In genomic region chr16:89528380-89528779, GRCm38 (mm10) we compare ENCODE assay signal across 26 mouse cellular contexts. TPM values are rescaled to one million over a fixed set of nuclear protein-coding genes. Genes with fewer than 3 reads are reported as not detected.
DNase-seq lines count a peak whose midpoint lies in the region; ATAC-seq lines count a peak whose summit lies in the region.
"Had no signal": no experiment of that assay in that cellular context is flagged by ENCODE, and none has a peak within 500 bp of the region (broad histone marks: within the 10 kb centered on the region; RNA-seq: fewer than 3 reads in every experiment).

No protein-coding gene starts in this region.

- no peaks in the 10 kb centered on the region for H3K36me3 ChIP-seq in forebrain, embryonic 10.5 days (replicated peaks)
- no peaks in the 10 kb centered on the region for H3K36me3 ChIP-seq in forebrain, embryonic 15.5 days
- H3K36me3 ChIP-seq in forebrain, embryonic 12.5 days (replicated peaks): no peaks in the 10 kb centered on the region
- H3K36me3 ChIP-seq in hindbrain, embryonic 14.5 days (replicated peaks; ENCODE audit: control insufficient read depth, insufficient read depth): no peaks in the 10 kb centered on the region
- no peaks in the 10 kb centered on the region for H3K36me3 ChIP-seq in midbrain, embryonic 15.5 days (replicated peaks)
- H3K36me3 ChIP-seq: G1E; heart, embryonic 15.5 days; limb, embryonic 12.5 days; liver, embryonic 13.5 days had no signal

- H3K9ac ChIP-seq in forebrain, embryonic 15.5 days (replicated peaks): no peak overlapping the region
- H3K9ac ChIP-seq in forebrain, embryonic 12.5 days: no peak overlapping the region
- H3K9ac ChIP-seq in hindbrain, embryonic 14.5 days: no peak overlapping the region
- no peak overlapping the region for H3K9ac ChIP-seq in midbrain, embryonic 15.5 days
- H3K9ac ChIP-seq: heart, embryonic 15.5 days; limb, embryonic 12.5 days; liver, embryonic 13.5 days had no signal

- peaks cover 37% of the 10 kb centered on the region for H3K4me1 ChIP-seq in forebrain, embryonic 10.5 days
- H3K4me1 ChIP-seq in forebrain, embryonic 15.5 days: peaks cover 31% of the 10 kb centered on the region
- peaks cover 36% of the 10 kb centered on the region for H3K4me1 ChIP-seq in forebrain, embryonic 12.5 days
- H3K4me1 ChIP-seq in hindbrain, embryonic 14.5 days (replicated peaks; ENCODE audit: control insufficient read depth, insufficient read depth, low read length): peaks cover 26% of the 10 kb centered on the region
- peaks cover 29% of the 10 kb centered on the region for H3K4me1 ChIP-seq in midbrain, embryonic 15.5 days
- H3K4me1 ChIP-seq: heart, embryonic 15.5 days; limb, embryonic 12.5 days; liver, embryonic 13.5 days had no signal

- no peak overlapping the region for H3K4me3 ChIP-seq in forebrain, embryonic 10.5 days
- H3K4me3 ChIP-seq in forebrain, embryonic 15.5 days: no peak overlapping the region
- no peak overlapping the region for H3K4me3 ChIP-seq in forebrain, embryonic 12.5 days (replicated peaks)
- H3K4me3 ChIP-seq in hindbrain, embryonic 14.5 days (replicated peaks; ENCODE audit: low read length): no peak overlapping the region
- no peak overlapping the region for H3K4me3 ChIP-seq in midbrain, embryonic 15.5 days
- H3K4me3 ChIP-seq: erythroblast, embryonic 14.5 days; gastrocnemius, adult 2 months; heart, embryonic 15.5 days; limb, embryonic 12.5 days; liver, embryonic 13.5 days had no signal

- no peak for DNase-seq in forebrain, embryonic 10.5 days (ENCODE audit: extremely low spot score, low spot score)
- peak; percentile 41 for DNase-seq in hindbrain, embryonic 14.5 days (ENCODE audit: low spot score)
- no peak for DNase-seq in cerebellum, adult 8-10 months
- DNase-seq in heart, adult 18-20 months: no peak
- DNase-seq: gastrocnemius, adult 2 months; kidney, adult 9 months; kidney, postnatal 36 days; layer of hippocampus, adult 9-11 months; liver, embryonic 13.5 days; thymus, adult 18-20 months had no signal

- H3K9me3 ChIP-seq in forebrain, embryonic 10.5 days: no peaks in the 10 kb centered on the region
- no peaks in the 10 kb centered on the region for H3K9me3 ChIP-seq in forebrain, embryonic 15.5 days
- no peaks in the 10 kb centered on the region for H3K9me3 ChIP-seq in forebrain, embryonic 12.5 days
- H3K9me3 ChIP-seq in hindbrain, embryonic 14.5 days (ENCODE audit: control insufficient read depth, low read length): no peaks in the 10 kb centered on the region
- H3K9me3 ChIP-seq in midbrain, embryonic 15.5 days: no peaks in the 10 kb centered on the region
- H3K9me3 ChIP-seq: heart, embryonic 15.5 days; limb, embryonic 12.5 days; liver, embryonic 13.5 days had no signal

- H3K27me3 ChIP-seq in forebrain, embryonic 10.5 days (ENCODE audit: poor library complexity, severe bottlenecking): no peaks in the 10 kb centered on the region
- no peaks in the 10 kb centered on the region for H3K27me3 ChIP-seq in forebrain, embryonic 15.5 days
- H3K27me3 ChIP-seq in forebrain, embryonic 12.5 days: no peaks in the 10 kb centered on the region
- no peaks in the 10 kb centered on the region for H3K27me3 ChIP-seq in hindbrain, embryonic 14.5 days (ENCODE audit: control insufficient read depth, insufficient read depth, low read length)
- H3K27me3 ChIP-seq in midbrain, embryonic 15.5 days (replicated peaks): no peaks in the 10 kb centered on the region
- H3K27me3 ChIP-seq: heart, embryonic 15.5 days; limb, embryonic 12.5 days; liver, embryonic 13.5 days had no signal

- H3K27ac ChIP-seq in forebrain, embryonic 10.5 days: peak overlapping the region; percentile 68; the same call in 1 of the 2 replicates
- H3K27ac ChIP-seq in forebrain, embryonic 15.5 days (replicated peaks): no peak overlapping the region
- H3K27ac ChIP-seq in forebrain, embryonic 12.5 days: peak overlapping the region; percentile 25; the same call in 1 of the 2 replicates
- no peak overlapping the region for H3K27ac ChIP-seq in hindbrain, embryonic 14.5 days
- H3K27ac ChIP-seq in midbrain, embryonic 15.5 days: peak overlapping the region; percentile 31; the same call in 1 of the 2 replicates
- H3K27ac ChIP-seq: gastrocnemius, adult 2 months; heart, embryonic 15.5 days; limb, embryonic 12.5 days; liver, embryonic 13.5 days had no signal

- ATAC-seq in forebrain, embryonic 15.5 days (replicated peaks): no peak
- ATAC-seq in forebrain, embryonic 12.5 days (ENCODE audit: low FRiP score): peak; percentile 33; the same call in 1 of the 2 replicates
- peak; percentile 59 for ATAC-seq in hindbrain, embryonic 14.5 days (ENCODE audit: low FRiP score)
- ATAC-seq in midbrain, embryonic 15.5 days (replicated peaks): peak; percentile 49
- no peak for ATAC-seq in erythroid progenitor cell, adult 5-6 weeks (replicated peaks; ENCODE audit: low FRiP score, poor library complexity, severe bottlenecking)
- ATAC-seq: CD4-positive, CD25-positive, alpha-beta regulatory T cell, adult 4 months; inflammation-experienced regulatory T-cells, adult 6 months had no signal

- H3K4me2 ChIP-seq in forebrain, embryonic 15.5 days (replicated peaks): no peak overlapping the region
- H3K4me2 ChIP-seq in forebrain, embryonic 12.5 days: no peak overlapping the region
- H3K4me2 ChIP-seq in hindbrain, embryonic 14.5 days (replicated peaks): no peak overlapping the region
- H3K4me2 ChIP-seq in midbrain, embryonic 15.5 days: no peak overlapping the region
- H3K4me2 ChIP-seq: heart, embryonic 15.5 days; limb, embryonic 12.5 days; liver, embryonic 13.5 days had no signal

- 85% methylated on average over 3 of the region's 3 CpGs for WGBS in forebrain, embryonic 10.5 days
- 61% methylated on average over 3 of the region's 3 CpGs for WGBS in forebrain, embryonic 15.5 days
- 65% methylated on average over 3 of the region's 3 CpGs for WGBS in forebrain, embryonic 12.5 days
- WGBS in hindbrain, embryonic 14.5 days: 37% methylated on average over 3 of the region's 3 CpGs
- WGBS in midbrain, embryonic 15.5 days: 32% methylated on average over 3 of the region's 3 CpGs

RNA-seq across cellular contexts. Expression of gene Krtap7-1, which starts 20.3 kb away (rescaled TPM):
- not detected in 2 replicates for polyA plus RNA-seq in forebrain, embryonic 10.5 days (2016; fragmentation: Nextera tagmentation; extraction: Ambion mirVana)
- polyA plus RNA-seq in forebrain, embryonic 15.5 days (2015; fragmentation: Nextera tagmentation; extraction: Ambion mirVana): not detected in 2 replicates
- polyA plus RNA-seq in forebrain, embryonic 12.5 days (2016; fragmentation: Nextera tagmentation; extraction: Ambion mirVana): not detected in 2 replicates
- polyA plus RNA-seq in hindbrain, embryonic 14.5 days (2014; fragmentation: Nextera tagmentation; extraction: Ambion mirVana): not detected in 2 replicates
- not detected in 2 replicates for polyA plus RNA-seq in midbrain, embryonic 15.5 days (2015; fragmentation: Nextera tagmentation; extraction: Ambion mirVana)
- not detected in 2 replicates for total RNA-seq in erythroid progenitor cell, adult 5-6 weeks (2015; ENCODE audit: low replicate concordance)
- total RNA-seq in erythroid progenitor cell, adult 5-6 weeks (2017; ENCODE audit: low replicate concordance): not detected in 2 replicates
- total RNA-seq in heart, adult 18-20 months (2021): not detected
- total RNA-seq: G1E; gastrocnemius, adult 2 months; granulocyte monocyte progenitor cell, adult 5-6 weeks; megakaryocyte progenitor cell, adult 5-6 weeks had no signal
- polyA plus RNA-seq: CD4-positive, CD25-positive, alpha-beta regulatory T cell, adult 4 months; embryonic facial prominence, embryonic 11.5 days; erythroblast, embryonic 14.5 days; G1E; heart, embryonic 15.5 days; inflammation-experienced regulatory T-cells, adult 6 months; limb, embryonic 12.5 days; liver, embryonic 13.5 days; lung, embryonic 16.5 days; small intestine, adult 2 months; urinary bladder, adult 2 months had no signal

RNA-seq across cellular contexts. Expression of gene Krtap8-1, which starts 40.6 kb away (rescaled TPM):
- not detected in 2 replicates for polyA plus RNA-seq in forebrain, embryonic 10.5 days (2016; fragmentation: Nextera tagmentation; extraction: Ambion mirVana)
- polyA plus RNA-seq in forebrain, embryonic 15.5 days (2015; fragmentation: Nextera tagmentation; extraction: Ambion mirVana): not detected in 2 replicates
- polyA plus RNA-seq in forebrain, embryonic 12.5 days (2016; fragmentation: Nextera tagmentation; extraction: Ambion mirVana): not detected in 2 replicates
- polyA plus RNA-seq in hindbrain, embryonic 14.5 days (2014; fragmentation: Nextera tagmentation; extraction: Ambion mirVana): not detected in 2 replicates
- not detected in 2 replicates for polyA plus RNA-seq in midbrain, embryonic 15.5 days (2015; fragmentation: Nextera tagmentation; extraction: Ambion mirVana)
- not detected in 2 replicates for total RNA-seq in erythroid progenitor cell, adult 5-6 weeks (2015; ENCODE audit: low replicate concordance)
- not detected in 2 replicates for total RNA-seq in erythroid progenitor cell, adult 5-6 weeks (2017; ENCODE audit: low replicate concordance)
- total RNA-seq in heart, adult 18-20 months (2021): not detected
- total RNA-seq: G1E; gastrocnemius, adult 2 months; granulocyte monocyte progenitor cell, adult 5-6 weeks; megakaryocyte progenitor cell, adult 5-6 weeks had no signal
- polyA plus RNA-seq: CD4-positive, CD25-positive, alpha-beta regulatory T cell, adult 4 months; embryonic facial prominence, embryonic 11.5 days; erythroblast, embryonic 14.5 days; heart, embryonic 15.5 days; inflammation-experienced regulatory T-cells, adult 6 months; limb, embryonic 12.5 days; liver, embryonic 13.5 days; lung, embryonic 16.5 days; small intestine, adult 2 months; urinary bladder, adult 2 months had no signal

RNA-seq across cellular contexts. Expression of gene Krtap11-1, which starts 42.6 kb away (rescaled TPM):
- polyA plus RNA-seq in forebrain, embryonic 10.5 days (2016; fragmentation: Nextera tagmentation; extraction: Ambion mirVana): not detected in 2 replicates
- polyA plus RNA-seq in forebrain, embryonic 15.5 days (2015; fragmentation: Nextera tagmentation; extraction: Ambion mirVana): not detected in 2 replicates
- polyA plus RNA-seq in forebrain, embryonic 12.5 days (2016; fragmentation: Nextera tagmentation; extraction: Ambion mirVana): not detected in 2 replicates
- not detected in 2 replicates for polyA plus RNA-seq in hindbrain, embryonic 14.5 days (2014; fragmentation: Nextera tagmentation; extraction: Ambion mirVana)
- not detected in 2 replicates for polyA plus RNA-seq in midbrain, embryonic 15.5 days (2015; fragmentation: Nextera tagmentation; extraction: Ambion mirVana)
- total RNA-seq in erythroid progenitor cell, adult 5-6 weeks (2015; ENCODE audit: low replicate concordance): not detected in 2 replicates
- not detected in 2 replicates for total RNA-seq in erythroid progenitor cell, adult 5-6 weeks (2017; ENCODE audit: low replicate concordance)
- total RNA-seq in heart, adult 18-20 months (2021): not detected
- total RNA-seq: G1E; gastrocnemius, adult 2 months; granulocyte monocyte progenitor cell, adult 5-6 weeks; megakaryocyte progenitor cell, adult 5-6 weeks had no signal
- polyA plus RNA-seq: CD4-positive, CD25-positive, alpha-beta regulatory T cell, adult 4 months; embryonic facial prominence, embryonic 11.5 days; erythroblast, embryonic 14.5 days; G1E; heart, embryonic 15.5 days; inflammation-experienced regulatory T-cells, adult 6 months; limb, embryonic 12.5 days; liver, embryonic 13.5 days; lung, embryonic 16.5 days; small intestine, adult 2 months; urinary bladder, adult 2 months had no signal

Comparison
In these comparisons a context has a peak if more than half of its experiments do, and no peak if none do; other contexts are left out.
1. H3K27ac ChIP-seq: peak in forebrain, embryonic 10.5 days (single experiment), forebrain, embryonic 12.5 days (single experiment) and midbrain, embryonic 15.5 days (single experiment); none in forebrain, embryonic 15.5 days (single experiment) and hindbrain, embryonic 14.5 days (single experiment).
2. ATAC-seq: peak in forebrain, embryonic 12.5 days (single experiment), hindbrain, embryonic 14.5 days (single experiment) and midbrain, embryonic 15.5 days (single experiment); none in forebrain, embryonic 15.5 days (single experiment) and erythroid progenitor cell, adult 5-6 weeks (single experiment).